Mouse (Mus musculus) thymus, postnatal 4 days (tissue): ENCODE results near the gene Vmn1r49.
"Not testable (repeated sequence)": the region's sequence is repeated elsewhere in the genome, so short reads cannot be mapped to it uniquely, and the experiment has no call there.

Experiments
- DNase-seq: peaks from one replicate; pipeline ENCODE4 v3.0.0; 2021

Vmn1r49 gene

GRCm38 (mm10) chr6:90078406-90078805 is at the start of gene Vmn1r49:
Gene Vmn1r49 (minus strand): TSS chr6:90078506.
- no peak for DNase-seq

DNA sequence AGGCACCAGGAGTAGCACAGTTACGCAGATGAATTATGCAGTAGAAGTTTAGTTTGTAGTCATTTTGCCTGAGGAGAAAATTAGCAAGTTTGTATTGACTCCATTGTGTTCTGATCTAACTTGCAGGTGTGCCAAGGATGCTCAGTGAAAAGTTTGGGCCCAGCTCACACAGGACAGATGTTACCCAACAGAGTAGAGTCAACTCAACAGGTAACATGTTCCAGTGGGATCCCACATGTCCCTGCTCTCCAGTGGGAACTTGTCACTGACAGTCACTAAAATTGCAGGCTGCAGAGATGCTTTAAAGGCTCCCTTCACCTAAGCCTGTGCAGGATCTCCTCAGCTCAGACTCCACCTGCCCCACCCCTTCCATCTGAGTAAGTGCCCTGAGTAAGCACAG is 44.0 kb upstream of the Vmn1r49 start, which contains the start of gene Vmn1r51:
Gene Vmn1r51, plus strand, starts transcription at position 301 of the 400 bp plus-strand sequence.
- not testable (repeated sequence) for DNase-seq

DNA sequence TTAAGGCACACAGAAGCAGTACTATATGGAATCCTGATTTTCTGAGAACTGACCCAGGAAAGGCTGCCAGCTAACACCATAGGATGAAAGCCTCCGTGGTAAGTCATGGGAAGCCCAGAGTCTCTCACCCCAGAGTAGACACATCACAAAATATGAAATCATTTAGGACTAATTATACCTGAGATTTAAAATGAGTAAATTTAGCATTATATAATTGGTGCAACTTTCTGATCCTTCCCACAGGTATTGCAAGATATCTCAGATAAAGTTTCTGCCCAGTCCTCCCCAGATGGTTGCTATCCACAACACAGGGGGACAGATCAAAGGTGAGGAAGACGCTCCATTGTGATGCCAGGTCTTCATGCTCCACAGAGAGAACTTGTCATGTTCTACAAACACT is 22.8 kb upstream of the Vmn1r49 start, which contains the start of gene Vmn1r50:
Gene Vmn1r50, plus strand, starts transcription at position 301 of the 400 bp plus-strand sequence.
- no peak for DNase-seq

DNA sequence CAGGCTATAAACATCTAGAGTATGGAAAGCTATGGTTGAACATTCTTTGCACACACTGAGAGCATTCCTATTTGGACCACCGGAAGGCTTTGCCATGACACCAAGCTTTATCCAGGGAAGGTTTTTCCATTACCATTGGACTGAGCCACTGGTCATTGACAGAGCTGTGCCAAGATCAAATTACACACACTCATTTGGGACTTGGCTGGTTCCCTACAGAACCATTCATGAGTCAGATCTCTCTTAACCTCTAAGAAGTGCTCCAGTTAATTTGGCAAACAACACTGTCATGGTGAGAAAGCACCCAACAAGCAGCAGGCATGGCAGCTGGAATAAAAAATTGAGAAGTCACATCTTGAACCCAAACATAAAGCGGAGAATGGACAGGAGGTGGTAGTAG is 22.3 kb upstream of the Vmn1r49 start:
- no peak for DNase-seq

- not testable (repeated sequence) for DNase-seq
Measured at GRCm38 (mm10) chr6:90036741-90037140, 41.6 kb downstream of the Vmn1r49 start, which contains the start of gene Vmn1r48. Gene Vmn1r48 (minus strand): TSS chr6:90036841.
